Mouse (Mus musculus) MEL (cell line): ENCODE measurements around the gene Snapc2. TPM values are rescaled to one million over a fixed set of nuclear protein-coding genes. Genes with fewer than 3 reads are reported as not detected.

Source experiments
- DNase-seq: peaks from one replicate; pipeline ENCODE4 v3.0.0; 2011; ENCODE audit warnings: low read depth, low spot score
- H3K27ac ChIP-seq: 2 replicates; pipeline ENCODE4 v1.5.1; 2012; ENCODE audit warnings: low read depth, mild to moderate bottlenecking, control low read depth, low read length, moderate library complexity; ENCODE audit not compliant: control insufficient read depth
- H3K27me3 ChIP-seq, 2 experiments: fragments of 150-350 bp in 1 of 2; sonication (generic) in 1 of 2; 2 replicates each; pipeline ENCODE4 v1.6.1; 2012; ENCODE audit warnings: low read length in 2 of 2, mild to moderate bottlenecking in 2 of 2, improper control_type of control experiment in 1 of 2, moderate library complexity in 1 of 2; ENCODE audit not compliant: insufficient read depth in 2 of 2, control insufficient read depth in 1 of 2
- H3K36me3 ChIP-seq, 2 experiments: 2 replicates each; pipeline ENCODE4 v1.6.1; 2012 to 2014; ENCODE audit warnings: low read length in 2 of 2, improper control_type of control experiment in 1 of 2, inconsistent platforms in 1 of 2, mild to moderate bottlenecking in 1 of 2; ENCODE audit not compliant: insufficient read depth in 2 of 2, control insufficient read depth in 1 of 2
- H3K4me1 ChIP-seq, 2 experiments: fragments of 150-350 bp in 1 of 2; sonication (generic) in 1 of 2; 2 replicates each; pipeline ENCODE4 v1.6.1; 2012; ENCODE audit warnings: low read length in 2 of 2, improper control_type of control experiment in 1 of 2, mild to moderate bottlenecking in 1 of 2; ENCODE audit not compliant: insufficient read depth in 2 of 2, control insufficient read depth in 1 of 2
- H3K4me3 ChIP-seq, 2 experiments: fragments of 150-350 bp in 1 of 2; sonication (generic) in 1 of 2; 2 replicates each; pipeline ENCODE4 v1.5.1; 2012; ENCODE audit warnings: low read depth in 2 of 2, low read length in 2 of 2, mild to moderate bottlenecking in 2 of 2, moderate library complexity in 2 of 2, control low read depth in 1 of 2, improper control_type of control experiment in 1 of 2; ENCODE audit not compliant: control insufficient read depth in 1 of 2, insufficient read depth in 1 of 2
- H3K79me2 ChIP-seq: 2 replicates; pipeline ENCODE4 v1.6.1; 2012; ENCODE audit warnings: mild to moderate bottlenecking, low read length, moderate library complexity; ENCODE audit not compliant: control insufficient read depth, poor library complexity, insufficient read depth
- H3K9ac ChIP-seq: 2 replicates; pipeline ENCODE4 v1.6.1; 2012; ENCODE audit warnings: low read depth, mild to moderate bottlenecking, control low read depth, low read length, moderate library complexity; ENCODE audit not compliant: control insufficient read depth, poor library complexity, severe bottlenecking
- H3K9me3 ChIP-seq: fragments of 150-350 bp; sonication (generic); replicated peaks from 2 replicates; pipeline ENCODE4 v1.6.1; 2012; ENCODE audit warnings: mild to moderate bottlenecking, low read length, improper control_type of control experiment, moderate library complexity; ENCODE audit not compliant: insufficient read depth
- BHLHE40 ChIP-seq: IDR thresholded peaks from 2 replicates; pipeline ENCODE4 v1.6.1; 2012; ENCODE audit warnings: low read depth, mild to moderate bottlenecking, inconsistent platforms, low read length, improper control_type of control experiment, borderline replicate concordance
- GATA1 ChIP-seq: IDR thresholded peaks from 2 replicates; pipeline ENCODE4 v1.6.1; 2011; ENCODE audit warnings: low read depth, low read length, improper control_type of control experiment
- HCFC1 ChIP-seq: IDR thresholded peaks from 2 replicates; pipeline ENCODE4 v1.6.1; 2012; ENCODE audit warnings: low read depth, mild to moderate bottlenecking, inconsistent platforms, low read length, improper control_type of control experiment, moderate library complexity
- MAX ChIP-seq: IDR thresholded peaks from 2 replicates; pipeline ENCODE4 v1.6.1; 2011; ENCODE audit warnings: low read length, improper control_type of control experiment
- MAZ ChIP-seq: IDR thresholded peaks from 2 replicates; pipeline ENCODE4 v1.6.1; 2012; ENCODE audit warnings: low read depth, mild to moderate bottlenecking, inconsistent platforms, low read length, improper control_type of control experiment
- MEF2A ChIP-seq: IDR thresholded peaks from 2 replicates; pipeline ENCODE4 v1.6.1; 2014; ENCODE audit warnings: low read depth, mild to moderate bottlenecking, inconsistent platforms, low read length, improper control_type of control experiment; ENCODE audit not compliant: poor library complexity, insufficient replicate concordance, severe bottlenecking; ENCODE audit errors: extremely low read depth
- MXI1 ChIP-seq: IDR thresholded peaks from 2 replicates; pipeline ENCODE4 v1.6.1; 2011; ENCODE audit warnings: mild to moderate bottlenecking, low read depth, low read length, improper control_type of control experiment
- MYB ChIP-seq: IDR thresholded peaks from 2 replicates; pipeline ENCODE4 v1.6.1; 2011; ENCODE audit warnings: mild to moderate bottlenecking, low read depth, low read length, improper control_type of control experiment
- POLR2A ChIP-seq, 2 experiments: IDR thresholded peaks; 2 replicates each; pipeline ENCODE4 v1.6.1; 2011 to 2012; ENCODE audit warnings: low read length in 2 of 2, mild to moderate bottlenecking in 2 of 2, control low read depth in 1 of 2, improper control_type of control experiment in 1 of 2, low read depth in 1 of 2, moderate library complexity in 1 of 2; ENCODE audit not compliant: control insufficient read depth in 1 of 2, insufficient read depth in 1 of 2, poor library complexity in 1 of 2
- POLR2AphosphoS2 ChIP-seq: IDR thresholded peaks from 2 replicates; pipeline ENCODE4 v1.6.1; 2011; ENCODE audit warnings: low read length, improper control_type of control experiment
- POLR2AphosphoS5 ChIP-seq: IDR thresholded peaks from 2 replicates; pipeline ENCODE4 v1.6.1; 2012; ENCODE audit warnings: low read depth, borderline replicate concordance, mild to moderate bottlenecking, inconsistent platforms, low read length, moderate library complexity, mixed read lengths
- RAD21 ChIP-seq: IDR thresholded peaks from 2 replicates; pipeline ENCODE4 v1.6.1; 2011; ENCODE audit warnings: mild to moderate bottlenecking, low read depth, low read length, improper control_type of control experiment
- TAL1 ChIP-seq: IDR thresholded peaks from 2 replicates; pipeline ENCODE4 v1.6.1; 2012; ENCODE audit warnings: mild to moderate bottlenecking, inconsistent platforms, low read length, moderate library complexity, mixed read lengths
- USF2 ChIP-seq, 2 experiments: IDR thresholded peaks; 2 replicates each; pipeline ENCODE4 v1.6.1; 2011 to 2012; ENCODE audit warnings: improper control_type of control experiment in 2 of 2, low read length in 2 of 2, borderline replicate concordance in 1 of 2, inconsistent platforms in 1 of 2, low read depth in 1 of 2, mild to moderate bottlenecking in 1 of 2; ENCODE audit not compliant: insufficient read depth in 1 of 2
- ZC3H11A ChIP-seq: IDR thresholded peaks from 2 replicates; pipeline ENCODE4 v1.6.1; 2012; ENCODE audit warnings: low read depth, mild to moderate bottlenecking, inconsistent platforms, low read length, improper control_type of control experiment
- ZKSCAN1 ChIP-seq: IDR thresholded peaks from 2 replicates; pipeline ENCODE4 v1.6.1; 2012; ENCODE audit warnings: low read depth, mild to moderate bottlenecking, inconsistent platforms, low read length, improper control_type of control experiment, moderate library complexity
- polyA plus RNA-seq, 2 experiments: library from polyadenylated mRNA; stranded (reverse) in 1 of 2; unstranded in 1 of 2; fragments of >175 nt in 1 of 2; fragments of >200 nt in 1 of 2; gene quantifications; 2 replicates each; pipeline versions ENCODE4 v1.2.1 to v1.2.4; 2012; ENCODE audit warnings: low replicate concordance in 2 of 2, low read depth in 1 of 2; ENCODE audit not compliant: insufficient read length in 2 of 2, insufficient read depth in 1 of 2, missing spikeins in 1 of 2
- total RNA-seq: library from RNA; depleted of rRNA; stranded (reverse); fragments of 300-350 nt; gene quantifications from 2 replicates; pipeline ENCODE4 v1.2.3, GENCODE M21; 2012

Snapc2 gene
- total and polyA plus RNA-seq, 3 experiments = 24.2 to 46.2 TPM; not detected in 1

DNA sequence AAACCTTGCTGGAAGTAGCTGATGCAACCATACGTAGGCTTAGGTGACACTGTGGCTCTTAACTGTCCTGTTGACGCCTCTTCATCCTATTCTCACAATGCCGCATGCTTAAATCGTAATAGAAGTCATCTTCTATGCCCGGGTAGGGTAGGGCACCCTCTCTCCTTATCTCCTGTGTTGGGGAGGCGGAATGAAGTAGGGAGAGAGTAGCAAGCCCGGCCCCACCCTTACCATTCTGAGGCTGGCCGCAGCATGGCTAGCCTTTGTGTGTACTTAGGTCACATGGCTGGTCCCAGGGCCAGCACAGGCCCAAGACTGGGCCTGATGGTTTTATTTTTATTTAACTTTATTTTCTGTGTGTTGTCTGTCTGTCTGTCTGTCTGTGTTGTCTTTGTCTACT lies 5.6 kb upstream of the Snapc2 start:
- Histone ChIP-seq H3K4me1 (peaks cover 0 to 9% of the 10 kb centered on the region in 2 experiments; a peak in 2 of 4 replicates), H3K36me3 (peaks cover 2 to 4% of the 10 kb centered on the region in 2 experiments; a peak in 1 of 4 replicates), H3K27me3 (no peaks in the 10 kb centered on the region), H3K27ac (no peak overlapping the region), H3K9me3 (no peaks in the 10 kb centered on the region), H3K4me3 (no peak overlapping the region), H3K79me2 (no peaks in the 10 kb centered on the region; the same call in 1 of the 2 replicates), H3K9ac (no peak overlapping the region)
- TF ChIP-seq USF2 (IDR thresholded peaks at IDR 0.05; ENCODE audit: borderline replicate concordance in 1 of 2, insufficient read depth in 1 of 2, low read depth in 1 of 2, low read length in 2 of 2) (no peak), BHLHE40 (no peak), TAL1 (no peak), GATA1 (no peak), ZC3H11A (no peak)
- no peak for DNase-seq

GRCm38 (mm10) chr8:4247951-4248540 lies 4.8 kb upstream of the Snapc2 start, which contains the start of gene Tgfbr3l:
Gene Tgfbr3l (plus strand): TSS chr8:4248214.
- Histone ChIP-seq H3K4me3 (no peak within 1 kb of the TSS), H3K27me3 (no peaks in the 10 kb centered on the region), H3K36me3 (peaks cover 3 to 4% of the 10 kb centered on the region in 2 experiments; a peak in 1 of 4 replicates), H3K27ac (no peak within 1 kb of the TSS), H3K79me2 (peaks cover under 1% of the 10 kb centered on the region; the same call in 1 of the 2 replicates), H3K9me3 (no peaks in the 10 kb centered on the region)
- DNase-seq = no peak
- no peak for TF ChIP-seq RAD21
- TF ChIP-seq POLR2A (IDR thresholded peaks at IDR 0.05; ENCODE audit: control insufficient read depth in 1 of 2, insufficient read depth in 1 of 2, low read depth in 1 of 2, low read length in 2 of 2, poor library complexity in 1 of 2) = no peak; a peak in 1 of 4 replicates
- TF ChIP-seq, all 39 proteins: peak for 0
- H3K4me1 ChIP-seq = peaks cover 0 to 9% of the 10 kb centered on the region in 2 experiments; a peak in 2 of 4 replicates
- H3K9ac ChIP-seq = no peak within 1 kb of the TSS

- Histone ChIP-seq H3K27me3 (no peaks in the 10 kb centered on the region), H3K4me3 (no peak overlapping the region)
- no peak; the same call in 1 of the 2 replicates for TF ChIP-seq POLR2AphosphoS2
- no peak for TF ChIP-seq MYB
- no peak for TF ChIP-seq MAZ
- TF ChIP-seq MAX = no peak
- TF ChIP-seq ZKSCAN1 = no peak
- no peak for TF ChIP-seq MXI1
- TF ChIP-seq MEF2A = no peak
- TF ChIP-seq RAD21 = no peak
- TF ChIP-seq POLR2AphosphoS5 = no peak
- no peak for TF ChIP-seq BHLHE40
- TF ChIP-seq HCFC1 = no peak
- TF ChIP-seq POLR2A (IDR thresholded peaks at IDR 0.05; ENCODE audit: control insufficient read depth in 1 of 2, insufficient read depth in 1 of 2, low read depth in 1 of 2, low read length in 2 of 2, poor library complexity in 1 of 2) = no peak
- no peak for TF ChIP-seq USF2 (IDR thresholded peaks at IDR 0.05; ENCODE audit: borderline replicate concordance in 1 of 2, insufficient read depth in 1 of 2, low read depth in 1 of 2, low read length in 2 of 2)
- TF ChIP-seq GATA1 = no peak
- TF ChIP-seq, all 39 proteins: peak for 0
- Histone ChIP-seq H3K9me3 (no peaks in the 10 kb centered on the region), H3K4me1 (peaks cover 0 to 15% of the 10 kb centered on the region in 2 experiments; a peak in 2 of 4 replicates), H3K36me3 (peaks cover 1 to 6% of the 10 kb centered on the region in 2 experiments; a peak in 3 of 4 replicates), H3K27ac (no peak overlapping the region), H3K9ac (no peak overlapping the region), H3K79me2 (peaks cover 1% of the 10 kb centered on the region)
- no peak for DNase-seq
Observed at GRCm38 (mm10) chr8:4249213-4249612, 3.7 kb upstream of the Snapc2 start.
